Mouse (Mus musculus) cerebellum, adult (tissue): Measurements from ENCODE around the gene Prokr1.

ENCODE experiments used
- ATAC-seq: cut with Nextera tagmentation; 2 replicates; pipeline ENCODE4 v1.9.2; 2017; ENCODE audit warnings: mild to moderate bottlenecking, moderate library complexity, mixed read lengths; ENCODE audit not compliant: insufficient number of reproducible peaks, low FRiP score, low TSS enrichment

Prokr1 gene

DNA sequence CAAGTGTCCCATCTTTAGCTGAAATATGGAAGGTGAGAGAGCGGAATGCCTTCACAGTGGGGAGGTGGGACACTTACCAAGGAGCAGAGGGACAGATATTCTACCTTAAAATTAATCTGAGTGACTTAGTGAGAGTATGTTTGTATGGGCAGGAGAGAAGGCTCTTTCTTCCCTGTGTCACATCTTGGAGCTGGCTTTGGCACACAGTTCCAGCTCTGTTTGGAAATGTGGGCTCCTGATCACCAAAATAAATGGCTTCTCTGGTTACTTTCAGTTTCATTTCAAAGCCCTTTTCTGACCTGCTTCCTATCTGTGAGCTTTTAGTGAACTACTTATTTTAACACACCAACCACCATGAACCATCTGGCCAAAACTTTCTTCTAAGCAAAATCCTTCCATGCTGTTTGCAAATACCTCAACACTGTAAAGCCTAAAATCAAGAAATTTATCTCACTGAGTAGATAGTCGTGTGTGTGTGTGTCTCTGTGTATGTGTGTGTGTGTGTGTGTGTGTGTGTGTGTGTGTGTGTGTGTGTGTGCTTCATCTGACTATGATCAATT lies 59.0 kb downstream of the Prokr1 start:
- no peak for ATAC-seq

- ATAC-seq, result no peak
These were observed 60.2 kb downstream of the Prokr1 start for GRCm38 (mm10) chr6:87530386-87530785.
